Mouse (Mus musculus): ENCODE measurements around the gene Nid1. TPM values are rescaled to one million over a fixed set of nuclear protein-coding genes. Genes with fewer than 3 reads are reported as not detected.
"Not testable (repeated sequence)": the region's sequence is repeated elsewhere in the genome, so short reads cannot be mapped to it uniquely, and the experiment has no call there.

The Nid1 gene
- polyA plus RNA-seq (2015; fragmentation: Nextera tagmentation; extraction: Ambion mirVana): 20.7 and 28.4 TPM in 2 replicates

- not testable (repeated sequence) for H3K9me3 ChIP-seq (ENCODE audit: control insufficient read depth, low read length); H3K27me3 ChIP-seq (replicated peaks; ENCODE audit: control insufficient read depth, insufficient read depth, low read length); H3K36me3 ChIP-seq (ENCODE audit: control insufficient read depth, insufficient read depth); H3K27ac ChIP-seq (ENCODE audit: low read length); H3K4me1 ChIP-seq (replicated peaks; ENCODE audit: control insufficient read depth, insufficient read depth, low read length); H3K9ac ChIP-seq (replicated peaks; ENCODE audit: low read depth, low read length)
- Histone ChIP-seq H3K4me2 (ENCODE audit: low read length) (peak within 1 kb of the TSS; percentile 37; the same call in 1 of the 2 replicates), H3K4me3 (replicated peaks; ENCODE audit: low read length) (peak within 1 kb of the TSS; percentile 28; the same call in 1 of the 2 replicates)
- WGBS: 0% methylated on average over 26 of the region's 39 CpGs
- peak; percentile 83 for ATAC-seq
These were observed at the start of gene Nid1 for GRCm38 (mm10) chr13:13437460-13438015. Gene Nid1, plus strand, starts transcription at chr13:13437551.

GRCm38 (mm10) chr13:13393228-13394095 lies 43.9 kb upstream of the Nid1 start, which contains the start of gene Gpr137b:
Gene Gpr137b, minus strand, starts transcription at chr13:13394014.
- WGBS: 0% methylated on average over 39 of the region's 78 CpGs
- Histone ChIP-seq H3K4me2 (ENCODE audit: low read length) (peak within 1 kb of the TSS; percentile 46), H3K4me3 (replicated peaks; ENCODE audit: low read length) (peak within 1 kb of the TSS; percentile 45), H3K9ac (replicated peaks; ENCODE audit: low read depth, low read length) (peak within 1 kb of the TSS; percentile 60), H3K27ac (ENCODE audit: low read length) (peak within 1 kb of the TSS; percentile 67)
- peak; percentile 92 for ATAC-seq
- H3K27me3 ChIP-seq (replicated peaks; ENCODE audit: control insufficient read depth, insufficient read depth, low read length); H3K9me3 ChIP-seq (ENCODE audit: control insufficient read depth, low read length); H3K4me1 ChIP-seq (replicated peaks; ENCODE audit: control insufficient read depth, insufficient read depth, low read length); H3K36me3 ChIP-seq (ENCODE audit: control insufficient read depth, insufficient read depth): not testable (repeated sequence)

- H3K9me3 ChIP-seq (ENCODE audit: control insufficient read depth, low read length); H3K27ac ChIP-seq (ENCODE audit: low read length); H3K27me3 ChIP-seq (replicated peaks; ENCODE audit: control insufficient read depth, insufficient read depth, low read length); H3K4me1 ChIP-seq (replicated peaks; ENCODE audit: control insufficient read depth, insufficient read depth, low read length); H3K36me3 ChIP-seq (ENCODE audit: control insufficient read depth, insufficient read depth): not testable (repeated sequence)
- Histone ChIP-seq H3K4me3 (replicated peaks; ENCODE audit: low read length) (peak overlapping the region; percentile 40), H3K9ac (replicated peaks; ENCODE audit: low read depth, low read length) (0 out of 2 replicates have a peak overlapping the region, but pooled peaks have one; percentile 42), H3K4me2 (ENCODE audit: low read length) (peak overlapping the region; percentile 46)
- ATAC-seq: peak; percentile 79
- WGBS: 1% methylated on average over 12 of the region's 15 CpGs
These were observed 43.3 kb upstream of the Nid1 start for GRCm38 (mm10) chr13:13394096-13394395.

- H3K9me3 ChIP-seq (ENCODE audit: control insufficient read depth, low read length); H3K27ac ChIP-seq (ENCODE audit: low read length); H3K9ac ChIP-seq (replicated peaks; ENCODE audit: low read depth, low read length); H3K36me3 ChIP-seq (ENCODE audit: control insufficient read depth, insufficient read depth); H3K27me3 ChIP-seq (replicated peaks; ENCODE audit: control insufficient read depth, insufficient read depth, low read length); H3K4me2 ChIP-seq (ENCODE audit: low read length); H3K4me3 ChIP-seq (replicated peaks; ENCODE audit: low read length); ATAC-seq; H3K4me1 ChIP-seq (replicated peaks; ENCODE audit: control insufficient read depth, insufficient read depth, low read length): not testable (repeated sequence)
- WGBS: 76% methylated on average over 3 of the region's 3 CpGs
These were observed 36.5 kb upstream of the Nid1 start for GRCm38 (mm10) chr13:13400851-13401250.

GRCm38 (mm10) chr13:13402818-13403217 lies 34.5 kb upstream of the Nid1 start:
- not testable (repeated sequence) for ATAC-seq; H3K27me3 ChIP-seq (replicated peaks; ENCODE audit: control insufficient read depth, insufficient read depth, low read length)
- 72% methylated on average over 5 of the region's 5 CpGs for WGBS

GRCm38 (mm10) chr13:13403366-13403765 lies 34.0 kb upstream of the Nid1 start:
- H3K4me1 ChIP-seq (replicated peaks; ENCODE audit: control insufficient read depth, insufficient read depth, low read length); ATAC-seq; H3K9me3 ChIP-seq (ENCODE audit: control insufficient read depth, low read length); H3K36me3 ChIP-seq (ENCODE audit: control insufficient read depth, insufficient read depth); H3K9ac ChIP-seq (replicated peaks; ENCODE audit: low read depth, low read length); H3K4me3 ChIP-seq (replicated peaks; ENCODE audit: low read length); H3K4me2 ChIP-seq (ENCODE audit: low read length); H3K27me3 ChIP-seq (replicated peaks; ENCODE audit: control insufficient read depth, insufficient read depth, low read length); H3K27ac ChIP-seq (ENCODE audit: low read length): not testable (repeated sequence)
- 86% methylated on average over 2 of the region's 3 CpGs for WGBS

More at GRCm38 (mm10) chr13:13402818-13403217, 34.5 kb upstream of the Nid1 start:
- not testable (repeated sequence) for H3K27ac ChIP-seq (ENCODE audit: low read length); H3K9ac ChIP-seq (replicated peaks; ENCODE audit: low read depth, low read length); H3K9me3 ChIP-seq (ENCODE audit: control insufficient read depth, low read length); H3K4me1 ChIP-seq (replicated peaks; ENCODE audit: control insufficient read depth, insufficient read depth, low read length); H3K4me3 ChIP-seq (replicated peaks; ENCODE audit: low read length); H3K4me2 ChIP-seq (ENCODE audit: low read length); H3K36me3 ChIP-seq (ENCODE audit: control insufficient read depth, insufficient read depth)

- not testable (repeated sequence) for H3K36me3 ChIP-seq (ENCODE audit: control insufficient read depth, insufficient read depth); H3K27me3 ChIP-seq (replicated peaks; ENCODE audit: control insufficient read depth, insufficient read depth, low read length); ATAC-seq; H3K4me3 ChIP-seq (replicated peaks; ENCODE audit: low read length); H3K27ac ChIP-seq (ENCODE audit: low read length); H3K9me3 ChIP-seq (ENCODE audit: control insufficient read depth, low read length); H3K4me1 ChIP-seq (replicated peaks; ENCODE audit: control insufficient read depth, insufficient read depth, low read length); H3K4me2 ChIP-seq (ENCODE audit: low read length); H3K9ac ChIP-seq (replicated peaks; ENCODE audit: low read depth, low read length)
- WGBS: 78% methylated on average over 3 of the region's 6 CpGs
These were observed 33.5 kb upstream of the Nid1 start for GRCm38 (mm10) chr13:13403839-13404238.

- not testable (repeated sequence) for H3K9me3 ChIP-seq (ENCODE audit: control insufficient read depth, low read length); H3K4me2 ChIP-seq (ENCODE audit: low read length); ATAC-seq; H3K36me3 ChIP-seq (ENCODE audit: control insufficient read depth, insufficient read depth); H3K27ac ChIP-seq (ENCODE audit: low read length); H3K9ac ChIP-seq (replicated peaks; ENCODE audit: low read depth, low read length); H3K4me3 ChIP-seq (replicated peaks; ENCODE audit: low read length); H3K27me3 ChIP-seq (replicated peaks; ENCODE audit: control insufficient read depth, insufficient read depth, low read length); H3K4me1 ChIP-seq (replicated peaks; ENCODE audit: control insufficient read depth, insufficient read depth, low read length)
- 90% methylated on average over 6 of the region's 6 CpGs for WGBS
These were observed 32.7 kb upstream of the Nid1 start for GRCm38 (mm10) chr13:13404517-13405155.

- H3K27ac ChIP-seq (ENCODE audit: low read length); H3K9ac ChIP-seq (replicated peaks; ENCODE audit: low read depth, low read length); H3K4me3 ChIP-seq (replicated peaks; ENCODE audit: low read length); H3K27me3 ChIP-seq (replicated peaks; ENCODE audit: control insufficient read depth, insufficient read depth, low read length); H3K36me3 ChIP-seq (ENCODE audit: control insufficient read depth, insufficient read depth); H3K4me2 ChIP-seq (ENCODE audit: low read length); H3K4me1 ChIP-seq (replicated peaks; ENCODE audit: control insufficient read depth, insufficient read depth, low read length); ATAC-seq; H3K9me3 ChIP-seq (ENCODE audit: control insufficient read depth, low read length): not testable (repeated sequence)
- WGBS: no CpG with 5 or more reads among the region's 6 CpGs
These were observed 31.8 kb upstream of the Nid1 start for GRCm38 (mm10) chr13:13405511-13405910.
